Mouse (Mus musculus) hindbrain, embryonic 11.5 days (tissue): ENCODE measurements at regions not wholly inside any gene's neighbourhood (a gene's known extent, or its start where the extent isn't known, plus 50 kb on each side); places are given as distances from the start of the nearest gene placed in this dataset.
"Not testable (repeated sequence)": the region's sequence is repeated elsewhere in the genome, so short reads cannot be mapped to it uniquely, and the experiment has no call there.

Experiments used
- ATAC-seq: fragments of 200-750 bp; cut with Nextera tagmentation; 2 replicates; pipeline ENCODE4 v1.8.0; 2017; ENCODE audit warnings: mild to moderate bottlenecking, moderate TSS enrichment, moderate library complexity; ENCODE audit not compliant: low FRiP score
- DNase-seq: peaks from one replicate; pipeline ENCODE4 v3.0.0-alpha.2; 2015; ENCODE audit warnings: low spot score
- H3K27ac ChIP-seq: fragments of 300-500 bp; sonication (generic); 2 replicates; pipeline ENCODE4 v1.5.1; 2014; ENCODE audit warnings: mild to moderate bottlenecking, low read depth, low read length
- H3K27me3 ChIP-seq: fragments of 300-500 bp; sonication (generic); 2 replicates; pipeline ENCODE4 v1.6.1; 2014; ENCODE audit warnings: mild to moderate bottlenecking, low read length, moderate library complexity, mixed read lengths; ENCODE audit not compliant: control insufficient read depth, insufficient read depth
- H3K36me3 ChIP-seq: fragments of 300-500 bp; sonication (generic); 2 replicates; pipeline ENCODE4 v1.6.1; 2014; ENCODE audit warnings: mild to moderate bottlenecking, low read length, moderate library complexity, mixed read lengths; ENCODE audit not compliant: control insufficient read depth, insufficient read depth
- H3K4me1 ChIP-seq: fragments of 300-500 bp; sonication (generic); replicated peaks from 2 replicates; pipeline ENCODE4 v1.6.1; 2014; ENCODE audit warnings: low read length, mixed read lengths; ENCODE audit not compliant: control insufficient read depth, insufficient read depth
- H3K4me2 ChIP-seq: fragments of 300-500 bp; sonication (generic); replicated peaks from 2 replicates; pipeline ENCODE4 v1.6.1; 2014; ENCODE audit warnings: mild to moderate bottlenecking, low read depth, low read length
- H3K4me3 ChIP-seq: fragments of 300-500 bp; sonication (generic); 2 replicates; pipeline ENCODE4 v1.5.1; 2014; ENCODE audit warnings: low read depth, low read length
- H3K9ac ChIP-seq: fragments of 300-500 bp; sonication (generic); 2 replicates; pipeline ENCODE4 v1.6.1; 2014; ENCODE audit warnings: low read depth, low read length
- H3K9me3 ChIP-seq: fragments of 300-500 bp; sonication (generic); 2 replicates; pipeline ENCODE4 v1.6.1; 2016; ENCODE audit warnings: low read length; ENCODE audit not compliant: control insufficient read depth
- WGBS: fragments of 180-500 bp; shearing (Covaris S2); extraction: QIAGEN DNeasy Blood & Tissue Kit; methylation state at CpG from one replicate; pipeline ENCODE4 v1.1.7; 2014; 5-methylcytosine and 5-hydroxymethylcytosine counted together

GRCm38 (mm10) chr3:41504867-41505266 lies 50.7 kb upstream of the Jade1 start:
- DNase-seq = no peak
- WGBS = 92% methylated on average over 4 of the region's 4 CpGs
- Histone ChIP-seq H3K4me2 (no peak overlapping the region), H3K27me3 (no peaks in the 10 kb centered on the region), H3K27ac (no peak overlapping the region), H3K4me1 (no peaks in the 10 kb centered on the region), H3K9me3 (no peaks in the 10 kb centered on the region), H3K9ac (no peak overlapping the region), H3K36me3 (no peaks in the 10 kb centered on the region), H3K4me3 (no peak overlapping the region)
- ATAC-seq = no peak

GRCm38 (mm10) chr3:41502161-41502560 lies 53.4 kb upstream of the Jade1 start:
- WGBS = 87% methylated on average over 3 of the region's 3 CpGs
- no peak overlapping the region for H3K27ac ChIP-seq

GRCm38 (mm10) chr3:41501639-41502038 lies 53.9 kb upstream of the Jade1 start:
- H3K4me1 ChIP-seq, H3K9ac ChIP-seq, H3K27me3 ChIP-seq, H3K27ac ChIP-seq, H3K36me3 ChIP-seq, H3K9me3 ChIP-seq, ATAC-seq, H3K4me3 ChIP-seq, DNase-seq, H3K4me2 ChIP-seq: not testable (repeated sequence)
- 79% methylated on average over 6 of the region's 6 CpGs for WGBS

More at GRCm38 (mm10) chr3:41502161-41502560, 53.4 kb upstream of the Jade1 start:
- Histone ChIP-seq H3K27me3 (no peaks in the 10 kb centered on the region), H3K9ac (no peak overlapping the region), H3K4me1 (no peaks in the 10 kb centered on the region), H3K36me3 (no peaks in the 10 kb centered on the region), H3K9me3 (no peaks in the 10 kb centered on the region), H3K4me3 (no peak overlapping the region), H3K4me2 (no peak overlapping the region)
- DNase-seq (no peak), ATAC-seq (no peak)

- Histone ChIP-seq H3K4me2 (no peak overlapping the region), H3K36me3 (no peaks in the 10 kb centered on the region), H3K27me3 (no peaks in the 10 kb centered on the region), H3K27ac (no peak overlapping the region), H3K4me1 (no peaks in the 10 kb centered on the region), H3K9me3 (no peaks in the 10 kb centered on the region), H3K4me3 (no peak overlapping the region), H3K9ac (no peak overlapping the region)
- no peak for DNase-seq
- 71% methylated on average over 6 of the region's 6 CpGs for whole genome bisulfite sequencing
- ATAC-seq = no peak
These were observed 54.4 kb upstream of the Jade1 start for GRCm38 (mm10) chr3:41501124-41501523.

- H3K9me3 ChIP-seq = no peaks in the 10 kb centered on the region
- DNase-seq (no peak), ATAC-seq (no peak)
- H3K4me3 ChIP-seq = no peak overlapping the region
- H3K36me3 ChIP-seq = no peaks in the 10 kb centered on the region
- H3K9ac ChIP-seq = no peak overlapping the region
- 90% methylated on average over 2 of the region's 2 CpGs for WGBS
- no peak overlapping the region for H3K27ac ChIP-seq
- H3K4me2 ChIP-seq = no peak overlapping the region
- no peaks in the 10 kb centered on the region for H3K27me3 ChIP-seq
- H3K4me1 ChIP-seq = no peaks in the 10 kb centered on the region
These were observed 55.9 kb upstream of the Jade1 start for GRCm38 (mm10) chr3:41499680-41500079.

- WGBS = 69% methylated on average over 7 of the region's 7 CpGs
- no peaks in the 10 kb centered on the region for H3K9me3 ChIP-seq
- H3K27ac ChIP-seq = no peak overlapping the region
- no peaks in the 10 kb centered on the region for H3K36me3 ChIP-seq
- no peak overlapping the region for H3K4me2 ChIP-seq
- H3K4me3 ChIP-seq = no peak overlapping the region
- DNase-seq (no peak), ATAC-seq (no peak)
- H3K27me3 ChIP-seq = no peaks in the 10 kb centered on the region
- no peaks in the 10 kb centered on the region for H3K4me1 ChIP-seq
- no peak overlapping the region for H3K9ac ChIP-seq
These were observed 56.7 kb upstream of the Jade1 start for GRCm38 (mm10) chr3:41498791-41499190.

- DNase-seq (no peak), ATAC-seq (no peak)
- no peak overlapping the region for H3K27ac ChIP-seq
- H3K9ac ChIP-seq = no peak overlapping the region
- H3K27me3 ChIP-seq = no peaks in the 10 kb centered on the region
- H3K9me3 ChIP-seq = no peaks in the 10 kb centered on the region
- no peak overlapping the region for H3K4me3 ChIP-seq
- no peaks in the 10 kb centered on the region for H3K36me3 ChIP-seq
- H3K4me1 ChIP-seq = no peaks in the 10 kb centered on the region
- 73% methylated on average over 7 of the region's 8 CpGs for WGBS
- H3K4me2 ChIP-seq = no peak overlapping the region
These were observed 57.8 kb upstream of the Jade1 start for GRCm38 (mm10) chr3:41497771-41498170.

- DNase-seq = no peak
- Histone ChIP-seq H3K4me3 (no peak overlapping the region), H3K27me3 (no peaks in the 10 kb centered on the region), H3K4me2 (no peak overlapping the region), H3K27ac (no peak overlapping the region), H3K9ac (no peak overlapping the region), H3K36me3 (no peaks in the 10 kb centered on the region), H3K4me1 (no peaks in the 10 kb centered on the region), H3K9me3 (no peaks in the 10 kb centered on the region)
- 57% methylated on average over 12 of the region's 13 CpGs for WGBS
- no peak for ATAC-seq
These were observed 58.4 kb upstream of the Jade1 start for GRCm38 (mm10) chr3:41496931-41497710.

- no peak overlapping the region for H3K4me3 ChIP-seq
- no peak overlapping the region for H3K9ac ChIP-seq
- H3K4me1 ChIP-seq = no peaks in the 10 kb centered on the region
- H3K27me3 ChIP-seq = no peaks in the 10 kb centered on the region
- no peak overlapping the region for H3K27ac ChIP-seq
- ATAC-seq = no peak
- no peaks in the 10 kb centered on the region for H3K36me3 ChIP-seq
- no peaks in the 10 kb centered on the region for H3K9me3 ChIP-seq
- DNase-seq = no peak
- no peak overlapping the region for H3K4me2 ChIP-seq
- WGBS = 82% methylated on average over 3 of the region's 3 CpGs
These were observed 59.6 kb upstream of the Jade1 start for GRCm38 (mm10) chr3:41495893-41496292.
